Mouse (Mus musculus): Measurements from ENCODE around the gene Il5ra. TPM values are rescaled to one million over a fixed set of nuclear protein-coding genes. Genes with fewer than 3 reads are reported as not detected.

The Il5ra gene
- polyA plus RNA-seq, 1 experiment, result not detected

GRCm38 (mm10) chr6:106768640-106769289 lies 19.9 kb upstream of the Il5ra start, which contains the start of gene Trnt1:
Gene Trnt1, plus strand, starts transcription at chr6:106769120.
- no peaks in the 10 kb centered on the region for H3K4me1 ChIP-seq (ENCODE audit: control insufficient read depth, insufficient read depth, low read length)
- WGBS, result 6% methylated on average over 35 of the region's 35 CpGs
- peak; percentile 70; the same call in 1 of the 2 replicates for TF ChIP-seq POLR2A (IDR thresholded peaks at IDR 0.05; ENCODE audit: insufficient read depth, low read depth, low read length)
- no peak for TF ChIP-seq CTCF (IDR thresholded peaks at IDR 0.05; ENCODE audit: insufficient read depth, low read depth, low read length)
- H3K4me3 ChIP-seq (ENCODE audit: insufficient read depth, low read depth, low read length), result peak within 1 kb of the TSS; percentile 93
- H3K27ac ChIP-seq (ENCODE audit: insufficient read depth, low read depth, low read length), result 0 out of 2 replicates have a peak within 1 kb of the TSS, but pooled peaks have one; percentile 23

- Histone ChIP-seq H3K4me3 (ENCODE audit: insufficient read depth, low read depth, low read length) (no peak overlapping the region), H3K27ac (ENCODE audit: insufficient read depth, low read depth, low read length) (no peak overlapping the region), H3K4me1 (ENCODE audit: control insufficient read depth, insufficient read depth, low read length) (no peaks in the 10 kb centered on the region)
- 78% methylated on average over 4 of the region's 4 CpGs for WGBS
- no peak for TF ChIP-seq POLR2A (IDR thresholded peaks at IDR 0.05; ENCODE audit: insufficient read depth, low read depth, low read length)
- no peak for TF ChIP-seq CTCF (IDR thresholded peaks at IDR 0.05; ENCODE audit: insufficient read depth, low read depth, low read length)
Measured at GRCm38 (mm10) chr6:106766774-106767173, 17.9 kb upstream of the Il5ra start.

GRCm38 (mm10) chr6:106765892-106766291 lies 17.1 kb upstream of the Il5ra start:
- Histone ChIP-seq H3K4me1 (ENCODE audit: control insufficient read depth, insufficient read depth, low read length) (no peaks in the 10 kb centered on the region), H3K27ac (ENCODE audit: insufficient read depth, low read depth, low read length) (no peak overlapping the region), H3K4me3 (ENCODE audit: insufficient read depth, low read depth, low read length) (no peak overlapping the region)
- WGBS, result 83% methylated on average over 1 of the region's 1 CpGs
- no peak for TF ChIP-seq POLR2A (IDR thresholded peaks at IDR 0.05; ENCODE audit: insufficient read depth, low read depth, low read length)
- TF ChIP-seq CTCF (IDR thresholded peaks at IDR 0.05; ENCODE audit: insufficient read depth, low read depth, low read length), result no peak

DNA sequence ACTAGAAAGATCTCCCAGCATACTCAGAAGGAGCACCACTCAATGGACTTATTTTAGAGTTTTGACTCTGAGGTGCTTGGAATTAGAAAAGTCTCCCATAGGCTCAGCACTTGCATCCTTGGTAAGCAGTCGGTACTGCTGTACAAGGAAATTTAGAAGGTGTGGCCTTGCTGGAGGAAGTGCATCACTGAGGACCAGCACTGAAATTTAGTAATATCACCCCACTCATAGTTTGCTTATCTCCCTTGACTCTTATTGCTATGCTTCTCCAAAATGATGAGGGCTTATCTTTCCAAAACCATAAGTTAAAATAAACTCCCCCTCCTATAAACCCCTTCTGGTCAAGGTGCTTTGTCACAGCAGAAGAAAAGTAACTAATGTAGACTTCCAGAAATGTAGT lies 12.6 kb upstream of the Il5ra start:
- no peak overlapping the region for H3K27ac ChIP-seq (ENCODE audit: insufficient read depth, low read depth, low read length)
- 79% methylated on average over 1 of the region's 1 CpGs for WGBS
- no peak overlapping the region for H3K4me3 ChIP-seq (ENCODE audit: insufficient read depth, low read depth, low read length)
- no peaks in the 10 kb centered on the region for H3K4me1 ChIP-seq (ENCODE audit: control insufficient read depth, insufficient read depth, low read length)
- TF ChIP-seq POLR2A (IDR thresholded peaks at IDR 0.05; ENCODE audit: insufficient read depth, low read depth, low read length) (no peak), CTCF (IDR thresholded peaks at IDR 0.05; ENCODE audit: insufficient read depth, low read depth, low read length) (no peak)

GRCm38 (mm10) chr6:106760473-106761218 lies 11.8 kb upstream of the Il5ra start:
- WGBS, result 88% methylated on average over 3 of the region's 3 CpGs
- no peak overlapping the region for H3K27ac ChIP-seq (ENCODE audit: insufficient read depth, low read depth, low read length)
- TF ChIP-seq POLR2A (IDR thresholded peaks at IDR 0.05; ENCODE audit: insufficient read depth, low read depth, low read length) (no peak), CTCF (IDR thresholded peaks at IDR 0.05; ENCODE audit: insufficient read depth, low read depth, low read length) (no peak)
- no peak overlapping the region for H3K4me3 ChIP-seq (ENCODE audit: insufficient read depth, low read depth, low read length)
- H3K4me1 ChIP-seq (ENCODE audit: control insufficient read depth, insufficient read depth, low read length), result no peaks in the 10 kb centered on the region

DNA sequence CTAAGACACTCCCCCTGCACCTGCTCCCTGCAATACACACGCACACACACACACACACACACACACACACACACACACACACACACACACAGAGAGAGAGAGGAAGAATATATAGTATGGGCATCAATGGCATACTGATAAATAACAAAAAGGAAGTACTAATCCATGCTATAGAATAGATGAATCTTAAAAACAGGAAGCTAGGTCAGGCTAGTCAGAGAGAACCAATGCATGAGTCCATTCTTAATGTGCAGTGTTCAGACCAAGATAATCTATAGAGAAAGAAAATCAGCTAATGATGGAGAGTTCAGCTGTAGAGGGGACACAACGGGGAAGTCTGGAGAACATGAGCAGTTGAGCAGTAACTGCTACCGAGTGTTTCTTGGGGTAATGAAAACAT lies 9.5 kb upstream of the Il5ra start:
- H3K4me3 ChIP-seq (ENCODE audit: insufficient read depth, low read depth, low read length), result no peak overlapping the region
- no peaks in the 10 kb centered on the region for H3K4me1 ChIP-seq (ENCODE audit: control insufficient read depth, insufficient read depth, low read length)
- H3K27ac ChIP-seq (ENCODE audit: insufficient read depth, low read depth, low read length), result no peak overlapping the region
- TF ChIP-seq CTCF (IDR thresholded peaks at IDR 0.05; ENCODE audit: insufficient read depth, low read depth, low read length) (no peak), POLR2A (IDR thresholded peaks at IDR 0.05; ENCODE audit: insufficient read depth, low read depth, low read length) (no peak)
- 81% methylated on average over 3 of the region's 3 CpGs for WGBS

- no peaks in the 10 kb centered on the region for H3K4me1 ChIP-seq (ENCODE audit: control insufficient read depth, insufficient read depth, low read length)
- TF ChIP-seq CTCF (IDR thresholded peaks at IDR 0.05; ENCODE audit: insufficient read depth, low read depth, low read length) (no peak), POLR2A (IDR thresholded peaks at IDR 0.05; ENCODE audit: insufficient read depth, low read depth, low read length) (no peak)
- H3K27ac ChIP-seq (ENCODE audit: insufficient read depth, low read depth, low read length), result no peak overlapping the region
- no peak overlapping the region for H3K4me3 ChIP-seq (ENCODE audit: insufficient read depth, low read depth, low read length)
- WGBS, result 81% methylated on average over 7 of the region's 7 CpGs
Measured at GRCm38 (mm10) chr6:106750291-106750690, 1.5 kb upstream of the Il5ra start.

- Histone ChIP-seq H3K4me1 (ENCODE audit: control insufficient read depth, insufficient read depth, low read length) (no peaks in the 10 kb centered on the region), H3K27ac (ENCODE audit: insufficient read depth, low read depth, low read length) (no peak overlapping the region), H3K4me3 (ENCODE audit: insufficient read depth, low read depth, low read length) (no peak overlapping the region)
- WGBS, result 86% methylated on average over 3 of the region's 3 CpGs
- TF ChIP-seq CTCF (IDR thresholded peaks at IDR 0.05; ENCODE audit: insufficient read depth, low read depth, low read length) (no peak), POLR2A (IDR thresholded peaks at IDR 0.05; ENCODE audit: insufficient read depth, low read depth, low read length) (no peak)
Measured at GRCm38 (mm10) chr6:106747804-106748203, 1.0 kb downstream of the Il5ra start.

DNA sequence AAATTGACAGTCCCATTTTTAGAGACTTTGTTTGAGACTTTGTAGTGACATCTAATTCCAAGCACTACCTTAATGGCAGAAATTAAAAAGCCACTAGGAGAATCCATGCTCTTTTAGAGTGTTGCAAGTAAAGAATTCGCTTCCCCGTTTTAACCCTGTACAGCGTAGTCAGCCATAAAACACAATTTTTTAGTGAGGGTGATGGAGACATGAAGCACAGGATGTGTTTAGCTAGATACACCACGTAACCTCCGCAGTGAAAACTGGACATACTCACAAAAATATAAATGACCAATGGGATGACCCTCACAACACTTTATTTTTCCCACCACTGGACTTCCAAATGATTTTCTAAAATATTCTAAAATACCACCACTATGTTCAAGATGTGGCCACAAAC lies 1.6 kb downstream of the Il5ra start:
- WGBS, result 95% methylated on average over 5 of the region's 5 CpGs
- no peaks in the 10 kb centered on the region for H3K4me1 ChIP-seq (ENCODE audit: control insufficient read depth, insufficient read depth, low read length)
- H3K4me3 ChIP-seq (ENCODE audit: insufficient read depth, low read depth, low read length), result no peak overlapping the region
- TF ChIP-seq CTCF (IDR thresholded peaks at IDR 0.05; ENCODE audit: insufficient read depth, low read depth, low read length), result no peak
- TF ChIP-seq POLR2A (IDR thresholded peaks at IDR 0.05; ENCODE audit: insufficient read depth, low read depth, low read length), result no peak
- H3K27ac ChIP-seq (ENCODE audit: insufficient read depth, low read depth, low read length), result no peak overlapping the region

All from olfactory bulb, adult 2 months (tissue).